Mouse (Mus musculus): Measurements from ENCODE around the gene Cpd.
"Not testable (repeated sequence)": the region's sequence is repeated elsewhere in the genome, so short reads cannot be mapped to it uniquely, and the experiment has no call there.

Cpd gene

GRCm38 (mm10) chr11:76847354-76847753, 536 bp upstream of the Cpd start:
- DNase-seq (ENCODE audit: low spot score in 2 of 2): peak in 1 of 2 experiments; percentile 1

- DNase-seq (ENCODE audit: low spot score in 2 of 2): peak in 1 of 2 experiments; percentile 31
Observed at GRCm38 (mm10) chr11:76846011-76846877, 574 bp downstream of the Cpd start.

GRCm38 (mm10) chr11:76845275-76845980, 1.4 kb downstream of the Cpd start:
- DNase-seq (ENCODE audit: low spot score in 2 of 2): no peak

GRCm38 (mm10) chr11:76838573-76838972, 8.2 kb downstream of the Cpd start:
- no peak for DNase-seq (ENCODE audit: low spot score in 2 of 2)

GRCm38 (mm10) chr11:76836317-76836716, 10.5 kb downstream of the Cpd start:
- DNase-seq (ENCODE audit: low spot score in 2 of 2): no peak

- DNase-seq (ENCODE audit: low spot score in 2 of 2): no peak
Observed at GRCm38 (mm10) chr11:76835868-76836267, 10.9 kb downstream of the Cpd start.

- no peak for DNase-seq (ENCODE audit: low spot score in 2 of 2)
Observed at GRCm38 (mm10) chr11:76834665-76835064, 12.2 kb downstream of the Cpd start.

- no peak for DNase-seq (ENCODE audit: low spot score in 2 of 2)
Observed at GRCm38 (mm10) chr11:76824885-76825265, 21.9 kb downstream of the Cpd start.

- DNase-seq (ENCODE audit: low spot score in 2 of 2): no peak
Observed at GRCm38 (mm10) chr11:76824238-76824884, 22.5 kb downstream of the Cpd start.

GRCm38 (mm10) chr11:76823641-76824040, 23.2 kb downstream of the Cpd start:
- no peak for DNase-seq (ENCODE audit: low spot score in 2 of 2)

GRCm38 (mm10) chr11:76821353-76821752, 25.5 kb downstream of the Cpd start:
- DNase-seq (ENCODE audit: low spot score in 2 of 2): no peak

- DNase-seq (ENCODE audit: low spot score in 2 of 2): no peak
Observed at GRCm38 (mm10) chr11:76817664-76818063, 29.2 kb downstream of the Cpd start.

GRCm38 (mm10) chr11:76810706-76811495, 35.9 kb downstream of the Cpd start:
- DNase-seq (ENCODE audit: low spot score in 2 of 2): no peak

- DNase-seq (ENCODE audit: low spot score in 2 of 2): no peak
Observed at GRCm38 (mm10) chr11:76809450-76809849, 37.4 kb downstream of the Cpd start.

- no peak for DNase-seq (ENCODE audit: low spot score in 2 of 2)
Observed at GRCm38 (mm10) chr11:76808550-76808949, 38.3 kb downstream of the Cpd start.

- DNase-seq (ENCODE audit: low spot score in 2 of 2): no peak
Observed at GRCm38 (mm10) chr11:76807007-76807679, 39.7 kb downstream of the Cpd start.

GRCm38 (mm10) chr11:76806026-76806425, 40.8 kb downstream of the Cpd start:
- no peak for DNase-seq (ENCODE audit: low spot score in 2 of 2)

- not testable (repeated sequence) for DNase-seq (ENCODE audit: low spot score in 2 of 2)
Observed at GRCm38 (mm10) chr11:76805072-76805471, 41.7 kb downstream of the Cpd start.

GRCm38 (mm10) chr11:76803266-76803665, 43.6 kb downstream of the Cpd start:
- no peak for DNase-seq (ENCODE audit: low spot score in 2 of 2)

- no peak for DNase-seq (ENCODE audit: low spot score in 2 of 2)
Observed at GRCm38 (mm10) chr11:76797236-76797635, 49.6 kb downstream of the Cpd start.

- no peak for DNase-seq (ENCODE audit: low spot score in 2 of 2)
Observed at GRCm38 (mm10) chr11:76795326-76795725, 51.5 kb downstream of the Cpd start.

All from frontal cortex, postnatal 25 days (tissue).